Mouse (Mus musculus) MEL (cell line): ENCODE results near the gene Syn3. TPM values are rescaled to one million over a fixed set of nuclear protein-coding genes. Genes with fewer than 3 reads are reported as not detected.

Source experiments
- DNase-seq: peaks from one replicate; pipeline ENCODE4 v3.0.0; 2011; ENCODE audit warnings: low read depth, low spot score
- H3K27ac ChIP-seq: 2 replicates; pipeline ENCODE4 v1.5.1; 2012; ENCODE audit warnings: low read depth, mild to moderate bottlenecking, control low read depth, low read length, moderate library complexity; ENCODE audit not compliant: control insufficient read depth
- H3K27me3 ChIP-seq, 2 experiments: fragments of 150-350 bp in 1 of 2; sonication (generic) in 1 of 2; 2 replicates each; pipeline ENCODE4 v1.6.1; 2012; ENCODE audit warnings: low read length in 2 of 2, mild to moderate bottlenecking in 2 of 2, improper control_type of control experiment in 1 of 2, moderate library complexity in 1 of 2; ENCODE audit not compliant: insufficient read depth in 2 of 2, control insufficient read depth in 1 of 2
- H3K36me3 ChIP-seq, 2 experiments: 2 replicates each; pipeline ENCODE4 v1.6.1; 2012 to 2014; ENCODE audit warnings: low read length in 2 of 2, improper control_type of control experiment in 1 of 2, inconsistent platforms in 1 of 2, mild to moderate bottlenecking in 1 of 2; ENCODE audit not compliant: insufficient read depth in 2 of 2, control insufficient read depth in 1 of 2
- H3K4me1 ChIP-seq, 2 experiments: fragments of 150-350 bp in 1 of 2; sonication (generic) in 1 of 2; 2 replicates each; pipeline ENCODE4 v1.6.1; 2012; ENCODE audit warnings: low read length in 2 of 2, improper control_type of control experiment in 1 of 2, mild to moderate bottlenecking in 1 of 2; ENCODE audit not compliant: insufficient read depth in 2 of 2, control insufficient read depth in 1 of 2
- H3K4me3 ChIP-seq, 2 experiments: fragments of 150-350 bp in 1 of 2; sonication (generic) in 1 of 2; 2 replicates each; pipeline ENCODE4 v1.5.1; 2012; ENCODE audit warnings: low read depth in 2 of 2, low read length in 2 of 2, mild to moderate bottlenecking in 2 of 2, moderate library complexity in 2 of 2, control low read depth in 1 of 2, improper control_type of control experiment in 1 of 2; ENCODE audit not compliant: control insufficient read depth in 1 of 2, insufficient read depth in 1 of 2
- H3K79me2 ChIP-seq: 2 replicates; pipeline ENCODE4 v1.6.1; 2012; ENCODE audit warnings: mild to moderate bottlenecking, low read length, moderate library complexity; ENCODE audit not compliant: control insufficient read depth, poor library complexity, insufficient read depth
- H3K9ac ChIP-seq: 2 replicates; pipeline ENCODE4 v1.6.1; 2012; ENCODE audit warnings: low read depth, mild to moderate bottlenecking, control low read depth, low read length, moderate library complexity; ENCODE audit not compliant: control insufficient read depth, poor library complexity, severe bottlenecking
- H3K9me3 ChIP-seq: fragments of 150-350 bp; sonication (generic); replicated peaks from 2 replicates; pipeline ENCODE4 v1.6.1; 2012; ENCODE audit warnings: mild to moderate bottlenecking, low read length, improper control_type of control experiment, moderate library complexity; ENCODE audit not compliant: insufficient read depth
- BHLHE40 ChIP-seq: IDR thresholded peaks from 2 replicates; pipeline ENCODE4 v1.6.1; 2012; ENCODE audit warnings: low read depth, mild to moderate bottlenecking, inconsistent platforms, low read length, improper control_type of control experiment, borderline replicate concordance
- CHD2 ChIP-seq: IDR thresholded peaks from 2 replicates; pipeline ENCODE4 v1.6.1; 2011; ENCODE audit warnings: low read length, improper control_type of control experiment
- CTCF ChIP-seq, 3 experiments: IDR thresholded peaks in 2 of 3; conservative IDR thresholded peaks in 1 of 3; 2 replicates each; pipeline ENCODE4 v1.5.1; 2011 to 2012; ENCODE audit warnings: low read length in 3 of 3, low read depth in 2 of 3, mild to moderate bottlenecking in 2 of 3, improper control_type of control experiment in 1 of 3, inconsistent platforms in 1 of 3, mixed read lengths in 1 of 3, moderate library complexity in 1 of 3; ENCODE audit not compliant: control insufficient read depth in 1 of 3, insufficient read depth in 1 of 3, poor library complexity in 1 of 3, severe bottlenecking in 1 of 3
- E2F4 ChIP-seq: IDR thresholded peaks from 2 replicates; pipeline ENCODE4 v1.6.1; 2011; ENCODE audit warnings: low read depth, low read length, improper control_type of control experiment, borderline replicate concordance
- ELF1 ChIP-seq: IDR thresholded peaks from 2 replicates; pipeline ENCODE4 v1.6.1; 2014; ENCODE audit warnings: low read depth, mild to moderate bottlenecking, inconsistent platforms, low read length, improper control_type of control experiment, moderate library complexity
- ETS1 ChIP-seq: IDR thresholded peaks from 2 replicates; pipeline ENCODE4 v1.6.1; 2012; ENCODE audit warnings: low read depth, mild to moderate bottlenecking, inconsistent platforms, low read length, improper control_type of control experiment, moderate library complexity
- GATA1 ChIP-seq: IDR thresholded peaks from 2 replicates; pipeline ENCODE4 v1.6.1; 2011; ENCODE audit warnings: low read depth, low read length, improper control_type of control experiment
- JUND ChIP-seq: IDR thresholded peaks from 2 replicates; pipeline ENCODE4 v1.6.1; 2011; ENCODE audit warnings: low read depth, mild to moderate bottlenecking, improper control_type of control experiment, low read length
- KAT2A ChIP-seq: conservative IDR thresholded peaks from 2 replicates; pipeline ENCODE4 v1.6.1; 2012; ENCODE audit warnings: low read depth, low read length, improper control_type of control experiment, inconsistent platforms
- MAFK ChIP-seq: IDR thresholded peaks from 2 replicates; pipeline ENCODE4 v1.6.1; 2011; ENCODE audit warnings: low read depth, mild to moderate bottlenecking, low read length, improper control_type of control experiment, borderline replicate concordance
- MXI1 ChIP-seq: IDR thresholded peaks from 2 replicates; pipeline ENCODE4 v1.6.1; 2011; ENCODE audit warnings: mild to moderate bottlenecking, low read depth, low read length, improper control_type of control experiment
- MYB ChIP-seq: IDR thresholded peaks from 2 replicates; pipeline ENCODE4 v1.6.1; 2011; ENCODE audit warnings: mild to moderate bottlenecking, low read depth, low read length, improper control_type of control experiment
- NELFE ChIP-seq: IDR thresholded peaks from 2 replicates; pipeline ENCODE4 v1.6.1; 2011; ENCODE audit warnings: low read depth, low read length, improper control_type of control experiment
- NRF1 ChIP-seq: IDR thresholded peaks from 2 replicates; pipeline ENCODE4 v1.6.1; 2014; ENCODE audit warnings: low read depth, mild to moderate bottlenecking, inconsistent platforms, low read length, improper control_type of control experiment, moderate library complexity; ENCODE audit not compliant: poor library complexity, insufficient read depth, severe bottlenecking
- POLR2A ChIP-seq, 2 experiments: IDR thresholded peaks; 2 replicates each; pipeline ENCODE4 v1.6.1; 2011 to 2012; ENCODE audit warnings: low read length in 2 of 2, mild to moderate bottlenecking in 2 of 2, control low read depth in 1 of 2, improper control_type of control experiment in 1 of 2, low read depth in 1 of 2, moderate library complexity in 1 of 2; ENCODE audit not compliant: control insufficient read depth in 1 of 2, insufficient read depth in 1 of 2, poor library complexity in 1 of 2
- POLR2AphosphoS2 ChIP-seq: IDR thresholded peaks from 2 replicates; pipeline ENCODE4 v1.6.1; 2011; ENCODE audit warnings: low read length, improper control_type of control experiment
- RAD21 ChIP-seq: IDR thresholded peaks from 2 replicates; pipeline ENCODE4 v1.6.1; 2011; ENCODE audit warnings: mild to moderate bottlenecking, low read depth, low read length, improper control_type of control experiment
- SIN3A ChIP-seq: IDR thresholded peaks from 2 replicates; pipeline ENCODE4 v1.6.1; 2012; ENCODE audit warnings: low read length, improper control_type of control experiment, inconsistent platforms
- SMC3 ChIP-seq: IDR thresholded peaks from 2 replicates; pipeline ENCODE4 v1.6.1; 2011; ENCODE audit warnings: low read depth, low read length, improper control_type of control experiment
- TCF12 ChIP-seq: IDR thresholded peaks from 2 replicates; pipeline ENCODE4 v1.6.1; 2014; ENCODE audit warnings: low read depth, mild to moderate bottlenecking, inconsistent platforms, low read length, improper control_type of control experiment, moderate library complexity
- UBTF ChIP-seq: IDR thresholded peaks from 2 replicates; pipeline ENCODE4 v1.6.1; 2012; ENCODE audit warnings: low read depth, mild to moderate bottlenecking, inconsistent platforms, low read length, improper control_type of control experiment, moderate library complexity, borderline replicate concordance; ENCODE audit not compliant: insufficient read depth
- USF1 ChIP-seq: IDR thresholded peaks from 2 replicates; pipeline ENCODE4 v1.6.1; 2014; ENCODE audit warnings: low read depth, mild to moderate bottlenecking, inconsistent platforms, low read length, improper control_type of control experiment, moderate library complexity
- USF2 ChIP-seq, 2 experiments: IDR thresholded peaks; 2 replicates each; pipeline ENCODE4 v1.6.1; 2011 to 2012; ENCODE audit warnings: improper control_type of control experiment in 2 of 2, low read length in 2 of 2, borderline replicate concordance in 1 of 2, inconsistent platforms in 1 of 2, low read depth in 1 of 2, mild to moderate bottlenecking in 1 of 2; ENCODE audit not compliant: insufficient read depth in 1 of 2
- ZC3H11A ChIP-seq: IDR thresholded peaks from 2 replicates; pipeline ENCODE4 v1.6.1; 2012; ENCODE audit warnings: low read depth, mild to moderate bottlenecking, inconsistent platforms, low read length, improper control_type of control experiment
- ZKSCAN1 ChIP-seq: IDR thresholded peaks from 2 replicates; pipeline ENCODE4 v1.6.1; 2012; ENCODE audit warnings: low read depth, mild to moderate bottlenecking, inconsistent platforms, low read length, improper control_type of control experiment, moderate library complexity
- ZNF384 ChIP-seq: IDR thresholded peaks from 2 replicates; pipeline ENCODE4 v1.6.1; 2012; ENCODE audit warnings: low read depth, mild to moderate bottlenecking, inconsistent platforms, low read length, improper control_type of control experiment
- polyA plus RNA-seq, 2 experiments: library from polyadenylated mRNA; stranded (reverse) in 1 of 2; unstranded in 1 of 2; fragments of >175 nt in 1 of 2; fragments of >200 nt in 1 of 2; gene quantifications; 2 replicates each; pipeline versions ENCODE4 v1.2.1 to v1.2.4; 2012; ENCODE audit warnings: low replicate concordance in 2 of 2, low read depth in 1 of 2; ENCODE audit not compliant: insufficient read length in 2 of 2, insufficient read depth in 1 of 2, missing spikeins in 1 of 2
- total RNA-seq: library from RNA; depleted of rRNA; stranded (reverse); fragments of 300-350 nt; gene quantifications from 2 replicates; pipeline ENCODE4 v1.2.3, GENCODE M21; 2012

Syn3 gene
- total and polyA plus RNA-seq, 3 experiments, result 0.06 TPM; not detected in 2

DNA sequence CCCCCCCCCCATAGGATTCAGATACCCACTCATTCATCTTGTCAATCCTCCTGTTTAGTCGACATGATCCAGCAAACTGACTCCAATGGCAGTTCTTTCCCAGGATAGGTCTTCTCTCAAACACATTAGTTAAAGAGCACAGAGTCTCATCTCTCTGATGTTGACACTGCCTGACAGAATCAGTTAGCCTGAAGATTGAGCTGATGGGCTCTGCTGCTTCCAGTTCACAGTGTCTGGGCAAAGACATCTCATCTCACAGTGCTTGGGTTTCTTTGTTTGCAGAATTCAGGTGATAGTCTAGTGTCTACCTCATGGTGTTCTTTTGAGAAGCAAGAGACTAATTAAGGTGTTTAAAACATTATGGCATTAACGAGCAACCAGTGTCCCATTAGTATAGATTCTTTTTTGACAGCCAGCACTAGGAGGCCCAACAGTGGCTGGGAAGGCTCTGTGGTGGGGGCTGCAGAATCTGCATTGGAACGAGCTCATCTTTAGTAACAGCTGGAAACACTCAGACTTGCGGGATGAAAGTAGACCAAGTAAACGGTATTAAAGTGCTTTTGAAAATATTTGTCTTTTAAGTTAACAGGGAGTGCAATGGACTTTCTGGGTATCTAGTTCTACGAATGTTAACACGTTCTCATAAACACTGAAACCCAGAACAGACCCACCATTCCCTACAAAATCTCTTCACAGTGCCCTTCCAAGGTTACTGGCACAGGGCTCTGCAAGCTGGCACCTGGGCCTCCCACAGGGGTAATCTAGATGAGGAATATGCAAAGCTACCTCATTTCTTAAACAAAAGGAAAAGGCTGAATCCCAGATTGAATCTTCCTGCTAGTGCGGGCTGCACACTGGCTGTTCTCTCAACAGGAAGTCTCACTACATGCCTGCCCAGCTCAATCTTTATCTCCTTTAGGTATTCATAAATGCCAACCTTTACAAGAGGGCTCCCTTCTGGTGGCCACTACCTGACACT lies 24.2 kb downstream of the Syn3 start:
- no peak for TF ChIP-seq JUND
- no peak for TF ChIP-seq ETS1
- no peak for TF ChIP-seq MYB
- TF ChIP-seq USF1, result no peak
- TF ChIP-seq UBTF, result no peak
- no peak for TF ChIP-seq BHLHE40
- no peak for TF ChIP-seq SIN3A
- TF ChIP-seq GATA1, result no peak
- no peak for TF ChIP-seq ZC3H11A
- no peak for TF ChIP-seq SMC3
- no peak for TF ChIP-seq MXI1
- TF ChIP-seq ELF1, result no peak
- TF ChIP-seq ZNF384, result no peak
- TF ChIP-seq POLR2A (IDR thresholded peaks at IDR 0.05; ENCODE audit: control insufficient read depth in 1 of 2, insufficient read depth in 1 of 2, low read depth in 1 of 2, low read length in 2 of 2, poor library complexity in 1 of 2), result no peak
- H3K27ac ChIP-seq, result no peak overlapping the region
- no peak overlapping the region for H3K4me3 ChIP-seq
- no peaks in the 10 kb centered on the region for H3K36me3 ChIP-seq
- H3K27me3 ChIP-seq, result no peaks in the 10 kb centered on the region
- H3K9me3 ChIP-seq, result no peaks in the 10 kb centered on the region
- DNase-seq, result no peak
- H3K9ac ChIP-seq, result no peak overlapping the region
- H3K4me1 ChIP-seq, result no peaks in the 10 kb centered on the region
- no peaks in the 10 kb centered on the region for H3K79me2 ChIP-seq

DNA sequence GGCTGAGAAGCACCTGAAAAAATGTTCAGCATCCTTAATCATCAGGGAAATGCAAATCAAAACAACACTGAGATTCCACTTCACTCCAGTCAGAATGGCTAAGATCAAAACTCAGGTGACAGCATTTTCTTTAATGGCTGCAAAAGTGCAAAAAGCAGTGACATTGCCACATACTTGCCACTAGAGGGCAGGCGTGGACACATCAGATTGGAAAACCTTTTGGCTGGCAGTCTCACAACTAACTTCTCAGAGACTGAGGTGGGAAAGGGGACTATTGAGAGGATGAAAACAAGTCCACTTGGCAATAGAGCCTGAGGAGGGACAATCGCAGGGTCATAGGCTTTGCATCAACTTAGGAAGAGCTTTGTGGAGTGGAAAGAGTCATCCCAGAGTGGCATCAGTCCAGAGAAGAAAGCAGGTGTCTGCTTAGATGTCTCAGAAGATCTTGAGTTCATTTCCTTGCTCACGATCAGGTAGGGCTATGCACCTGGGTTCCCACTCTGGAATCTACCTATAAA lies 25.0 kb downstream of the Syn3 start:
- Histone ChIP-seq H3K27ac (no peak overlapping the region), H3K4me1 (no peaks in the 10 kb centered on the region), H3K9ac (no peak overlapping the region), H3K36me3 (no peaks in the 10 kb centered on the region), H3K27me3 (no peaks in the 10 kb centered on the region), H3K79me2 (no peaks in the 10 kb centered on the region), H3K9me3 (no peaks in the 10 kb centered on the region), H3K4me3 (no peak overlapping the region)
- DNase-seq, result peak; percentile 52
- TF ChIP-seq ETS1 (no peak), CTCF (IDR thresholded peaks at IDR 0.05 in 2 of 3, conservative IDR thresholded peaks at IDR 0.05 in 1 of 3; ENCODE audit: control insufficient read depth in 1 of 3, insufficient read depth in 1 of 3, low read depth in 2 of 3, low read length in 3 of 3, poor library complexity in 1 of 3, severe bottlenecking in 1 of 3) (peak; percentile 71 to 82 (median 71)), UBTF (no peak), KAT2A (no peak), USF2 (IDR thresholded peaks at IDR 0.05; ENCODE audit: borderline replicate concordance in 1 of 2, insufficient read depth in 1 of 2, low read depth in 1 of 2, low read length in 2 of 2) (no peak), TCF12 (no peak), ZKSCAN1 (no peak), POLR2AphosphoS2 (no peak), E2F4 (no peak), SMC3 (peak; percentile 75), NRF1 (no peak), MAFK (no peak), CHD2 (no peak), NELFE (no peak), ZNF384 (no peak), ZC3H11A (0 out of 2 replicates have a peak, but pooled peaks have one; percentile 13), RAD21 (peak; percentile 50)
